Mouse (Mus musculus): ENCODE results near the gene Cebpb.

The Cebpb gene

DNA sequence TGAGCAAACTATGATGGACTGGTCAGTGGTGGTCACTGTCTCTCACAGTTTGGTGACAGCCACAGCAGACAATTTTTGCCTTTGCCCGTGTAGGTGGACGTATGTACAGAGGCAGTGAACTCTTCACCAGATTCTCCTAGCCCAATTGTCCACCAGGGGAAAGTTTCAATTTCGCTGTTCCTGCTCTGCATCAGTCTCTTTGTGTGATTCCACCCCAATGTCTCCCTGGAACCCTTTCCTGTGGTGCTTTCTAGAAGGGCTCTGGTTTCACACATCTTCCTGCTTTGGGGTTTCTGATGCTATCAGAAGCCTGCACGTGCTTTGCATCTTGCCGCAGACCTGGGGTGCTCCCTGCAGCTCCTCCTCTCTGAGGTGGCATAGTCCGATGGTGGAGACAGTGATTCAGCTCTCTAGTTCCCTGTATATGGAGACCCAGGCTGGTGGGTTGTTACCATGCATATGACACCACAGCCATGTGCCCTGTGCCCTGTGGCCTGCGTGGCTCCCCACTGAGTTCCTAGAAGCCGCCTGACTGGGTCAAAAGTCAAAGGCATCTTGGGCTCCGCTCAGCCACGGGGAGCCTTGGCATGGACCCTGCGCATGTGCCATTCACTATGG lies 35.0 kb downstream of the Cebpb start:
- DNase-seq = peak; percentile 44

DNA sequence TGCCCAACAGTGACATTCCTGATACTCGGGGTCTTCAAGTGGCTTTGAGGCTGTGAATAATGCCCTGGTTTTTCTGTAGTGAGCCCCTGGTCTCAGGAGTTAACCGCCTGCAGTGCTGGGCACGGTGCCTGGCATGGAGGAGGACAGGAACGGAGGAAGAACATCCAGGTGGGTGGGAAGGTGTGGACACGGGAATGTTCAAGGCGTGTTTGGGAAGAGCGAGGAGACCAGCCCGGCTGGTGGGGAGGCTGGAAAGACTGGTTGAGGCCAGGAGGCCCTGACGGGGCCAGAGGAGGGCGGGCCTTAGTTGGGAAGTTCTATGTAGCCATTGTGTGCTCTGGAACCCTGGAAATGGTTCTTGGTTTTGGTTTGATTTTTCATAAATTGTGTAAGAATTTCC lies 37.2 kb downstream of the Cebpb start:
- DNase-seq = no peak

DNA sequence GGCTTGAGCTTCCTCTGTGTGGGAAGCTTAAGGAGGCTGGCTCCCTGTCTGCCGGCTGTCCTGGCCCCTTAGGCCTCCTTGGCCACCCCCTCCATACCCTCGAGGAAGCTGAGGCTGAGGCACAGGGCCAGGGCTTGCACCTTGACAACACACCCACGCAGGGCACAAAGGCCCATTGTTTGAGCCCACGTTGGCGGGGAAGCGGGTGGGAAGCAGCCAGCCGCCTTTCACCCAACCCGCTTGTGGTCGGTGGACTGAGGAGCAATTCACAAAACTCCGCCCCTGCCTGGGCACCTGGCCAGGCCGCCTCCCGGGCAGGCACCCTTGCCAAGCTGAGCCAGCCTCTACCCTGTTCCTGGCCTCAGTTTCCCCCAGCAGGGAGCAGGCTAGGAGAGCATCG lies 38.4 kb downstream of the Cebpb start:
- no peak for DNase-seq

DNA sequence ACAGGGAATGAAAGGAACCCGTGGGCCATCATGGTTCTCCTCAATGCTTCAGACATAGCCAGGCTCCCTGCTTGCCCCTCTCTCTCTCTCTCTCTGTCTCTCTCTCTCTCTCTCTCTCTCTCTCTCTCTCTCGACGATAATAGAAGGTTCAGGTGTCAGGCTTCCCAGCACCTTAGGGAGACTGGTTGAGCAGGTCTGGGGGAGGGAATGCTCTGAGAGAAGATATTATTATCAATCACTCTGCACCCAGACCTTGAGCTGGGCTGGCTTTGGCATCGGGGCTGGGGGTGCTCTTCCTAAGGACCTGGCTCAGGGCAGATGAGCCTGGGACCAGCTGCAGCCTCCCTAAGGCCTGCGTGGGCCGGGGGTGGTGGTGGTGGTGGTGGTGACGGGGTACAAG lies 41.3 kb downstream of the Cebpb start:
- DNase-seq = no peak

DNA sequence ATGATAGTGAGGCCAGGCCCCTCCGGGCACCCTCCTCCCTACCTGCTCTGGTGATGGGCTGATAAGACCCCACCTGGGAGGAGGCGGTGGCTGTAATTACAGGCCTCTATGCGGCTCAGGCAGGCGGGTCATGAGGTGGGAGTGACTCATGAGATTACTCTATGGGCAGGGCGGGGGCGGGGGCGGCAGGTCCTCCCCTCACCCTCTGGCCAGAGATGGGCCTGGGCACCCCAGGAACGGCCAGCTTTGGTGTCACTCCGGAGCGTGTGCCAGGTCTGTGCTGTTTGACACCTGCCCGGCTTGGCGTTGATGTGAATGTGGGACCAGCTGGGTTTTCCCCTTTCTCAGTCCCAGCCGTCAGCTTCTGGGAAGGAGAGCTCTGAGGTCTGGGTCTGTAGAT lies 42.4 kb downstream of the Cebpb start:
- DNase-seq = no peak

DNA sequence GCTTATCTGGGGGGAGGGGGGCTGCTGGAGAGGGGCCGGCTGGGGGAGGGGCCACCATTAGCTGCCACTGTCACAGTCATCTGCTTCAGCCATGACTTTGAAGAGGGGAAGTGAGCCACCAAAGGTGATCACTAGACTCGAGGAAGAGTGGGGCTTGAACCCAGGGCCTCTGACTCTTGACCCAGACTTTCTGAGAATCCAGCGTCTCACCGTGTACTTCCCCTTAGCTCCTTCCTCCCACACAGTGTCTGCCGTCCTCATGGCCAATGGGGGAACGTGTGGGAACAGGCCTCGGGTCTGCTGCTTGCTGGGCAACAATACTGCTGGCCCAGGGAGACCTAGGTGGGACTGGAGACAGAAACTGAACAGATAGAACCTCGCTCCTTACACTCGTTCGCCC lies 46.1 kb downstream of the Cebpb start:
- DNase-seq = no peak

DNA sequence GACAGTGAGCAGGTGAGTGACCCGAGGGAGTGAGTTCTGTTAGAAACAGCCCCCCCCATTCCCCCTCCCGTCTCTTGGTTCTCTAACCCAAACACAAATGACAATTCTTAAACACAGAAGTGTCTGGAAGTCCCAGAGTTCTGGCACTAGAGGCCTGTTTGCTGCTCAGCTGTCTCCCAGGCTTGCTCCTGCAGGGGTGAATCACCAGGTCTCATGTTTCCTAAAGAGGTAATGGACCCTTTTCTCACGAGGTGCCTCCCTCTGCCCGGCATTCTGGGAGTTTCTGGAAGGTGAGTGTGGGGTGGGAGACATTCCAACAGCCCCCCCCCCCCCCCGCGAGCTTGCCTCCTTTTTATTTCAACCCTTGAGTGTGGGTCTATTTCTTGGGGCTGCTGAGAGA lies 50.3 kb downstream of the Cebpb start:
- no peak for DNase-seq

Data from thymus, postnatal 14 days (tissue).